Mouse (Mus musculus): ENCODE measurements around the gene Ttc39b. TPM values are rescaled to one million over a fixed set of nuclear protein-coding genes. Genes with fewer than 3 reads are reported as not detected.
"Not testable (repeated sequence)": the region's sequence is repeated elsewhere in the genome, so short reads cannot be mapped to it uniquely, and the experiment has no call there.

The Ttc39b gene
- polyA plus RNA-seq, 1 experiment from 2014 or later = 14.4 TPM

- no peak for TF ChIP-seq CTCF (IDR thresholded peaks at IDR 0.05)
- POLR2A ChIA-PET = no interaction called here
Observed at GRCm38 (mm10) chr4:83258273-83258672, 65.8 kb downstream of the Ttc39b start.

DNA sequence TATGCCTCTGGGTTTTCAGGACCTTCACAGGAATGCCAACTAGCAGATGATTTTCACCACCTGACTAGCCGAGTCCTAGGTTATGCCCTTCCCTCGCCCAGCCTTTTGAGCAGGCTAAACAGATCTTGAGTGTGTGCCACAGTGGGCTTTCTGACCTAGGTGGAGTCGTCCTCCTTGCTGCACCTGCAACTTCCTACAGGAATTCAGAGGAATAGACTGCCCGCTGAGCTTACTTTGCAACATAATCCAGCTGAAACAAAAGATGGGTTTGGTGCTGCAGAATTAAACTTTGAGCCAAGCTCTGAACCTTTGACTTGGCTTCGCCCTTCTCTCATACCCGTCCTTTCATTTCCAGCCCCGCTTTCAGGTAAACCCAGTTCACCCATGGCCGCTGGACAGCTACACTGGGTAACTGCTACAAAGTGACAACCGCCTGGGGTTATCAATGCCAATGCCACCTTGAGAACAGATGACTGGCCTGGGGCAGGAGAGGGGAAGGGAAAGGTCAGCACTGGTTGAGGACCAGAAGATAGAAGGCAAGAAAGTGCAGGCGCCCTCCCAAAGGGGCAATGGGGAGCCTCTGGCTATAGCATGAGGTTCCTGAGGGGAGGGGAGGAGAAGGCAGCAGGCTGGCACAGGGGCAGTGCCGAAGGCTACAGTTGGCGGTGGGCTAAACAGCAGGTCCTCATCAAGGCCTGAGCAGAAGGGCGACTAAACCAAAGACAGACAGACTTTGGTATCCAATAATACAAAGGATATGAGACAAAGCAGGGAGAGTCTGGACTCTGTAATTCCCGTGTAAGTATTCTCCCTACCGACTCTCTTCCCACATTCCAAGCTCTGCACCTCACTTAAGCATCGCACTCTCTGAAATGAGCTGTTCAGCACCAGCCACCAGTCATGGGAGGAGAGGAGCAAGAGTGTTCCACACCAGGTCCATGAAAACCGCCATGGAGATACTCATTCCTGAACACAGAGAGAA is 66.5 kb downstream of the Ttc39b start:
- no peak for TF ChIP-seq CTCF (IDR thresholded peaks at IDR 0.05)
- POLR2A ChIA-PET = no interaction called here
- DNase-seq (ENCODE audit: low read depth, low spot score) (no peak), ATAC-seq (no peak)
- in situ Hi-C loops (cut with MboI; ENCODE audit: low pct_unique_long_range_greater_than_20kb) = loop anchor here (5.0 kb wide), 1 partner anchor 155 kb away; no protein-coding TSS in a partner anchor
- no peaks in the 10 kb centered on the region for H3K27me3 ChIP-seq
- CTCF ChIA-PET = interaction anchor here (1.1 kb wide), 1 partner anchor 313 kb away, joined by 3 read pairs; no protein-coding TSS in a partner anchor

More at GRCm38 (mm10) chr4:83258273-83258672, 65.8 kb downstream of the Ttc39b start:
- CTCF ChIA-PET = interaction anchor here (1.1 kb wide), 1 partner anchor 312 kb away, joined by 3 read pairs; no protein-coding TSS in a partner anchor
- DNase-seq (ENCODE audit: low read depth, low spot score) = no peak
- no peak for ATAC-seq
- no peaks in the 10 kb centered on the region for H3K27me3 ChIP-seq
- in situ Hi-C loops (cut with MboI; ENCODE audit: low pct_unique_long_range_greater_than_20kb) = loop anchor here (5.0 kb wide), 1 partner anchor 154 kb away; no protein-coding TSS in a partner anchor

DNA sequence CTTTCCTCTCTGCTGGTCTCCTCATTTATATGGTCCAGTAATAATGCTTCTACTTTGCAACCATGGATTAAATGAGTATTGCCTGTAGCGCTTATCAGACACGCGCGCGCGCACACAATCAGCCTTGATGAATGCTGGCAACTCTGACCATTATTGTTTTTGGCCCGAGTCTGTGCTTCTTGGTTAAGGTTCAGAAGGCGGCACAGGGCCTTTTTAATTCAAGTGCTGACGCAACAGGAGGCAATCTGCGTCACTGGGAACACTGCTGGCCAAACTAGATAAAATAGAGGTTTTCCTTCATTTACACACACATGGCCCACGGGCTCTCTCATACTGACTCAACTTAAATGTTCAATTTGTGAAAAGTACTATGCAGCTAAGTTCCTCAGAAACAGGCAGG is 67.3 kb downstream of the Ttc39b start:
- ATAC-seq = no peak
- in situ Hi-C loops (cut with MboI; ENCODE audit: low pct_unique_long_range_greater_than_20kb) = loop anchor here (5.0 kb wide), 1 partner anchor 156 kb away; no protein-coding TSS in a partner anchor
- POLR2A ChIA-PET = no interaction called here
- CTCF ChIA-PET = no interaction called here
- H3K27me3 ChIP-seq = no peaks in the 10 kb centered on the region
- no peak for DNase-seq (ENCODE audit: low read depth, low spot score)
- TF ChIP-seq CTCF (IDR thresholded peaks at IDR 0.05) = no peak

GRCm38 (mm10) chr4:83254941-83255340 is 69.1 kb downstream of the Ttc39b start:
- DNase-seq (ENCODE audit: low read depth, low spot score) (no peak), ATAC-seq (no peak)
- no peak for TF ChIP-seq CTCF (IDR thresholded peaks at IDR 0.05)
- H3K27me3 ChIP-seq = no peaks in the 10 kb centered on the region
- in situ Hi-C loops (cut with MboI; ENCODE audit: low pct_unique_long_range_greater_than_20kb) = loop anchor here (5.0 kb wide), 1 partner anchor 157 kb away; no protein-coding TSS in a partner anchor
- ChIA-PET POLR2A (no interaction called here), CTCF (no interaction called here)

DNA sequence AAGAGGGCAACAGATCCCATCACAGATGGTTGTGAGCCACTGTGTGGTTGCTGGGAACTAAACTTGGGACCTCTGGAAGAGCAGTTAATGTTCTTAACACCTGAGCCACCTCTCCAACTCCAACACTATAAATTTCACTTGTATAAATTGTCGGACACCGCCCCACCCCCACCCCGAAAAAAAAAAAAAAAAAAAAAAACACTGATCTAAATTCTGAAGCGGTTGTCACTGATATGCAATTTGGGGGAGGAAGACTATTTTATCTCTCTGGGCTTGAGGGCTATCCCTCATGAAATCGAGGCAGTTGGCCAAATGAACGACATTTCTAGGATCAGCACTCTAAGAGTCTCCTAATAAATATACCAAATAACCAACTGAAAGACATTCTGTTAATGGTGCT is 70.4 kb downstream of the Ttc39b start:
- in situ Hi-C loops (cut with MboI; ENCODE audit: low pct_unique_long_range_greater_than_20kb) = no loop called here
- CTCF ChIA-PET = no interaction called here
- POLR2A ChIA-PET = no interaction called here
- H3K27me3 ChIP-seq = no peaks in the 10 kb centered on the region
- ATAC-seq (no peak), DNase-seq (ENCODE audit: low read depth, low spot score) (no peak)
- no peak for TF ChIP-seq CTCF (IDR thresholded peaks at IDR 0.05)

DNA sequence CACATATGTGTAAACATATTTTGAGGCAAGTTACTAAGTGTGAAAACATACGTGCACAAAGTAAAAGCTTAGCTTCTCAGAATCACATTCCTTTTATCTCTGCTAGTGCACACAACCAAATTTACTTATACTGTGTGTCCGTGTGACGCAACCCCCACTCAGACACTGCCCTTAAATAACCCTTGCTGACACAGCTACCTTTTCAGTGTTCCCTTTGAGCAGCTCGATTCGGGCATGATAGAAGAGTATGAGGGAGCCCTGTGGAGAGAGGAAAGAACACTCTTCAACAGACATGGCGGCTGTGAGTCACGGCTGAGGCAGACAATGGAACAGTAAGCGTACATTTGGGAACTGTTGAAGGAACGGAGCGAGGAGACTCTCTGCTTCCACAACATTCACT is 80.3 kb downstream of the Ttc39b start:
- ChIA-PET CTCF (no interaction called here), POLR2A (no interaction called here)
- no peaks in the 10 kb centered on the region for H3K27me3 ChIP-seq
- in situ Hi-C loops (cut with MboI; ENCODE audit: low pct_unique_long_range_greater_than_20kb) = no loop called here
- ATAC-seq (no peak), DNase-seq (ENCODE audit: low read depth, low spot score) (no peak)
- TF ChIP-seq CTCF (IDR thresholded peaks at IDR 0.05) = no peak

- ChIA-PET CTCF (no interaction called here), POLR2A (no interaction called here)
- DNase-seq (ENCODE audit: low read depth, low spot score) (no peak), ATAC-seq (no peak)
- no peaks in the 10 kb centered on the region for H3K27me3 ChIP-seq
- no peak for TF ChIP-seq CTCF (IDR thresholded peaks at IDR 0.05)
- in situ Hi-C loops (cut with MboI; ENCODE audit: low pct_unique_long_range_greater_than_20kb) = no loop called here
Observed at GRCm38 (mm10) chr4:83241630-83242029, 82.4 kb downstream of the Ttc39b start.

DNA sequence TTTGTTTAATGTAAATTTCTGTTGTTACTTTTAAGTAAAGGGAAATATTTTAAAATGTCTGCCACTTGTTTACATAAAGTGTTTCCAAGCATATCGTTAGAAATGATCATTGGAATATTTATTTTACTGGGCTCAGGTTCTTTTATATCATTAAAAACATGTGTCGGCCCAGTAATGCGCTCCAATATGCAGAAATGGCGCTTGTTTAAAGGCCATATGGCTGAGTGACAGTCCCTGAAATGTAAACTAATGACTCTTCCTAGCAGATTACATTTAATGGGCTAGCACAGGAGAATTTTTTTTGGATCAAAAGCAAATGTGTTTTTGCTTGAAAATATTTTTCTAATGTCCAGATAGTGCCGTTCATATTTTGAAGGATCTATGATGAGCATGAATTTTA is 86.4 kb downstream of the Ttc39b start:
- in situ Hi-C loops (cut with MboI; ENCODE audit: low pct_unique_long_range_greater_than_20kb) = no loop called here
- ATAC-seq (no peak), DNase-seq (ENCODE audit: low read depth, low spot score) (no peak)
- TF ChIP-seq CTCF (IDR thresholded peaks at IDR 0.05) = no peak
- H3K27me3 ChIP-seq = no peaks in the 10 kb centered on the region
- POLR2A ChIA-PET = no interaction called here
- CTCF ChIA-PET = interaction anchor here (1.2 kb wide), 1 partner anchor 13 kb away, joined by 3 read pairs; no protein-coding TSS in a partner anchor

GRCm38 (mm10) chr4:83235304-83235703 is 88.8 kb downstream of the Ttc39b start:
- ATAC-seq; H3K27me3 ChIP-seq; DNase-seq (ENCODE audit: low read depth, low spot score); in situ Hi-C loops (cut with MboI; ENCODE audit: low pct_unique_long_range_greater_than_20kb); POLR2A ChIA-PET: not testable (repeated sequence)
- CTCF ChIA-PET = interaction anchor here (1.0 kb wide), 1 partner anchor 11 kb away, joined by 3 read pairs; no protein-coding TSS in a partner anchor

GRCm38 (mm10) chr4:83234739-83235138 is 89.3 kb downstream of the Ttc39b start:
- ATAC-seq (no peak), DNase-seq (ENCODE audit: low read depth, low spot score) (no peak)
- TF ChIP-seq CTCF (IDR thresholded peaks at IDR 0.05) = no peak
- ChIA-PET CTCF (interaction anchor here (1.0 kb wide), 1 partner anchor 11 kb away, joined by 3 read pairs; no protein-coding TSS in a partner anchor), POLR2A (no interaction called here)
- no peaks in the 10 kb centered on the region for H3K27me3 ChIP-seq
- in situ Hi-C loops (cut with MboI; ENCODE audit: low pct_unique_long_range_greater_than_20kb) = no loop called here

DNA sequence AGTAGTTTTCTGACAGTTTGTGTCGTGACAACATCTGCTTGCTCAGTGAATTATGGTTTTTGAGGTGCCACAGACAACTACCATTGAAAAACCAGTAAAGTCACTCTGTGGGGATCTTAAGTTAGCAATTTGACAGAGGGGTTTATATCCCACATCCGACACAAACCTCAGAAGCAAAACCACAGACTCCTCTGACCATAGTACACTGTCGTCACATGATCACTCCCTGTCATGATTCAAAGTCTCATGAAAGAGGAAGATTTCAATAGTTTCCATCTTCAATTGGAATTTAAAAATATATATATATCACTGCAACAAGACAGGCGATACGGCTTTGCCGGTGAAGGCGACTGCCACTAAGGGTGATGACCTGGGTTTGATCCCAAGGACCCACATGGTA is 89.9 kb downstream of the Ttc39b start:
- H3K27me3 ChIP-seq = no peaks in the 10 kb centered on the region
- in situ Hi-C loops (cut with MboI; ENCODE audit: low pct_unique_long_range_greater_than_20kb) = no loop called here
- CTCF ChIA-PET = no interaction called here
- DNase-seq (ENCODE audit: low read depth, low spot score) = no peak
- no peak for ATAC-seq
- POLR2A ChIA-PET = no interaction called here
- TF ChIP-seq CTCF (IDR thresholded peaks at IDR 0.05) = no peak

Data from Patski (cell line).